Mouse (Mus musculus): ENCODE results near the gene Map1a. TPM values are rescaled to one million over a fixed set of nuclear protein-coding genes. Genes with fewer than 3 reads are reported as not detected.

The Map1a gene
- polyA plus RNA-seq, 1 experiment from 2014 or later = 3.2 TPM

GRCm38 (mm10) chr2:121289730-121290540, 535 bp downstream of the Map1a start:
- Histone ChIP-seq H3K4me2 (ENCODE audit: low read depth, low read length) (peak overlapping the region; percentile 94), H3K9me3 (replicated peaks; ENCODE audit: control insufficient read depth, low read length) (no peaks in the 10 kb centered on the region), H3K9ac (ENCODE audit: low read length) (peak overlapping the region; percentile 62), H3K27ac (ENCODE audit: low read length) (no peak overlapping the region), H3K27me3 (ENCODE audit: control insufficient read depth, insufficient read depth, low read length) (peaks cover 18% of the 10 kb centered on the region), H3K4me3 (replicated peaks; ENCODE audit: low read length) (peak overlapping the region; percentile 65), H3K36me3 (ENCODE audit: control insufficient read depth, insufficient read depth, low read length) (no peaks in the 10 kb centered on the region), H3K4me1 (ENCODE audit: control insufficient read depth, insufficient read depth, low read length) (peaks cover 20% of the 10 kb centered on the region)
- ATAC-seq (ENCODE audit: insufficient read depth, low FRiP score) = no peak; the same call in 1 of the 2 replicates
- 4% methylated on average over 36 of the region's 36 CpGs for WGBS

GRCm38 (mm10) chr2:121292316-121293013, 3.1 kb downstream of the Map1a start:
- Histone ChIP-seq H3K4me1 (ENCODE audit: control insufficient read depth, insufficient read depth, low read length) (peaks cover 35% of the 10 kb centered on the region), H3K4me2 (ENCODE audit: low read depth, low read length) (no peak overlapping the region), H3K27ac (ENCODE audit: low read length) (no peak overlapping the region), H3K36me3 (ENCODE audit: control insufficient read depth, insufficient read depth, low read length) (no peaks in the 10 kb centered on the region), H3K9ac (ENCODE audit: low read length) (no peak overlapping the region), H3K9me3 (replicated peaks; ENCODE audit: control insufficient read depth, low read length) (no peaks in the 10 kb centered on the region), H3K27me3 (ENCODE audit: control insufficient read depth, insufficient read depth, low read length) (peaks cover 18% of the 10 kb centered on the region), H3K4me3 (replicated peaks; ENCODE audit: low read length) (no peak overlapping the region)
- no peak for ATAC-seq (ENCODE audit: insufficient read depth, low FRiP score)
- WGBS = 64% methylated on average over 5 of the region's 5 CpGs

DNA sequence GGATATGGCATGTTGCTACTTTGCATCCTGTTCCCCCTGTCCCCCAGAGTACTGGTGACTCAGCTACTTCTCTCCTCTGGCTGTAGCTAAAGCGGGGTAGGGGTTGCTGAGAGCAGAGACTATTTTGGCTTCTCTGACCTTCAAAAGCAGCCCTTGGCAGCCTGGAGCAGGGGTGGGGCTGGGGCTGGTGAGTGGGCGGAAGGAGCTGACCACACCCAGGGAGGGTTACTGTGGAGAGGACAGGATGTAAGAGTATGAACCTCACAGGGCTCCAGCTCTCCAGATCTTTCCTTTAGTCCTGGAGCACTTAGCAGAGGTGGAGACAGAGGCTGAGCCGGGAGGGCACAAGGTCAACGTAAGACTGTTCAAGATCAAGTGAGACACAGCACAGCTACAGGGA, 4.8 kb downstream of the Map1a start:
- H3K4me3 ChIP-seq (replicated peaks; ENCODE audit: low read length) = peak overlapping the region; percentile 50
- H3K9me3 ChIP-seq (replicated peaks; ENCODE audit: control insufficient read depth, low read length) = no peaks in the 10 kb centered on the region
- peaks cover 14% of the 10 kb centered on the region for H3K27me3 ChIP-seq (ENCODE audit: control insufficient read depth, insufficient read depth, low read length)
- H3K36me3 ChIP-seq (ENCODE audit: control insufficient read depth, insufficient read depth, low read length) = no peaks in the 10 kb centered on the region
- peak overlapping the region; percentile 59 for H3K9ac ChIP-seq (ENCODE audit: low read length)
- H3K4me2 ChIP-seq (ENCODE audit: low read depth, low read length) = peak overlapping the region; percentile 52
- H3K4me1 ChIP-seq (ENCODE audit: control insufficient read depth, insufficient read depth, low read length) = peaks cover 38% of the 10 kb centered on the region
- peak; percentile 9; the same call in 1 of the 2 replicates for ATAC-seq (ENCODE audit: insufficient read depth, low FRiP score)
- H3K27ac ChIP-seq (ENCODE audit: low read length) = peak overlapping the region; percentile 42
- WGBS = 26% methylated on average over 4 of the region's 4 CpGs

- peak overlapping the region; percentile 52 for H3K4me2 ChIP-seq (ENCODE audit: low read depth, low read length)
- H3K9me3 ChIP-seq (replicated peaks; ENCODE audit: control insufficient read depth, low read length) = no peaks in the 10 kb centered on the region
- H3K4me3 ChIP-seq (replicated peaks; ENCODE audit: low read length) = peak overlapping the region; percentile 50
- peak overlapping the region; percentile 59 for H3K9ac ChIP-seq (ENCODE audit: low read length)
- no peaks in the 10 kb centered on the region; the same call in 1 of the 2 replicates for H3K36me3 ChIP-seq (ENCODE audit: control insufficient read depth, insufficient read depth, low read length)
- H3K4me1 ChIP-seq (ENCODE audit: control insufficient read depth, insufficient read depth, low read length) = peaks cover 32% of the 10 kb centered on the region
- 2% methylated on average over 18 of the region's 18 CpGs for WGBS
- peaks cover 8% of the 10 kb centered on the region for H3K27me3 ChIP-seq (ENCODE audit: control insufficient read depth, insufficient read depth, low read length)
- peak; percentile 84 for ATAC-seq (ENCODE audit: insufficient read depth, low FRiP score)
- H3K27ac ChIP-seq (ENCODE audit: low read length) = peak overlapping the region; percentile 61
Measured at GRCm38 (mm10) chr2:121294753-121295607, 5.6 kb downstream of the Map1a start.

DNA sequence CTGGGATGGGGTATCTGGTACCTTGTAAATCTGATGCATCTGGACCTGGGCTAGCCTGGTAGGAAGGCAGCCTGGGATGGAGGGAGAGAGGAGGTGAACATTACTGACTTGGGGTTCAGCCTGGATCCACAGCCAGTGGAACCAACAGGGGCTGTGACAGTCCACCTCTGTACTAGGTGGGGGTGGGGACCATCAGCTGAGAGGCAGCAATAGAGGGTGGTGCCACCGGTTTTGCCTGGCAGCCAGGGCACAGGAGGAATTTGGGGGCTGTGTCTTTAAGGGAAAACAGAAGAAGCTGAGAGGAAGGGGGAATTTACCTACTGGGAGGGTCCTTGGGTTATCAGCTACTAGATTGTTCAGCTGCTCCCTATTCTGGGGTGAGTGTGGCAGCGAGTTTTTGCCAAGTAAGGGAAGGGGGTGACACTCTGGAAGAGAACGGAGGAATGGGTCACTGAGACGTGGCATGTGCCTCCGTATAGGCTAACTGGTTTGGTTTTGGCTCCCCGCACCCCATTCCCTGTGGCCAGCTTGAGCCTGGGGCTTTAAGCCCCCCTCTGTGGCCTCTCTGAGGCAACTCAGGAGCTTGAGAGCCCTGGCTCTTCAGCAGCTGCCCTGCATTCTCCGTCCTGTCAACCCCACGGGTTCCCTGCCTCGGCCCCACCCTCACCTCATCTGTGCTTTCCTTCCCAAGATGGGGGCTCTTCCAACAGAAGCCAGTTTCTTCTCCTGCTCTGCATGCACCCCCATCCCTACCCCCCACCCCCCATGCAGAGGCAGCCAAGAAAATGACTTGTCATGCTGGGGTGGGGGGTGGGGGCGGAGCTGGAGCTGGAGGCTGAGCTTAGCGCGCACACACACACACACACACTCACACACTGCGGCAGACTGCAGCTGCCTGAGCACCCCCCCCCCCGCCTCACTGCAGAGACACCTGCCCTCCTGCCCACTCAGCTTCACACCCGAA, 6.5 kb downstream of the Map1a start:
- Histone ChIP-seq H3K27ac (ENCODE audit: low read length) (peak overlapping the region; percentile 61; the same call in 1 of the 2 replicates), H3K36me3 (ENCODE audit: control insufficient read depth, insufficient read depth, low read length) (no peaks in the 10 kb centered on the region; the same call in 1 of the 2 replicates), H3K9me3 (replicated peaks; ENCODE audit: control insufficient read depth, low read length) (no peaks in the 10 kb centered on the region), H3K9ac (ENCODE audit: low read length) (peak overlapping the region; percentile 59), H3K4me3 (replicated peaks; ENCODE audit: low read length) (peak overlapping the region; percentile 50), H3K4me1 (ENCODE audit: control insufficient read depth, insufficient read depth, low read length) (peaks cover 31% of the 10 kb centered on the region), H3K27me3 (ENCODE audit: control insufficient read depth, insufficient read depth, low read length) (no peaks in the 10 kb centered on the region), H3K4me2 (ENCODE audit: low read depth, low read length) (peak overlapping the region; percentile 52)
- 1% methylated on average over 15 of the region's 15 CpGs for WGBS
- ATAC-seq (ENCODE audit: insufficient read depth, low FRiP score) = peak; percentile 10

DNA sequence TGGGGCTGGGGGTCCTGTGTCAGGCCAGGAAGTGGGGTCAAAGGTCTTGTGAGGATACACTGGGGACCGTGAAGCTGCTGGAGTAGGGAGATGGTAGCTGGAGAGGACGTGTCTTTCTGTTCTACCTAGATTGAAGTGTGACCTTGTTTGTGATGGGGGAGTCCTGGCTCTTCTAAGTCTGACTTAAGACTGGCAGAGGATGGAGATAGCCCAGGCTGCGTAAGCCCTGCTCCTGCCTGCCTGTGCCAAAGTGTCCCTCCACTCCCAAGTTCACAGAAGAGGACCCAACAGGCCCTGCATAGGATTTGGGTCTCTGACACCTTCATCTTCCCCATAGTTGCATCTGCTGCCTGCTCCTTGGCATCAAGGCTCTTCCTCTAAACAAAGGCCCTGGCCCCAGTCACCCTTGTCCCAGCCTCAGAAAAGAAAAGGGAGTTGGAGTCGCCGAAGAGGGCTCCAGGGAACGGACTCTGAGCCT, 7.4 kb downstream of the Map1a start:
- Histone ChIP-seq H3K4me1 (ENCODE audit: control insufficient read depth, insufficient read depth, low read length) (peaks cover 31% of the 10 kb centered on the region), H3K27me3 (ENCODE audit: control insufficient read depth, insufficient read depth, low read length) (no peaks in the 10 kb centered on the region), H3K27ac (ENCODE audit: low read length) (no peak overlapping the region), H3K9ac (ENCODE audit: low read length) (peak overlapping the region; percentile 59), H3K4me3 (replicated peaks; ENCODE audit: low read length) (peak overlapping the region; percentile 50), H3K4me2 (ENCODE audit: low read depth, low read length) (peak overlapping the region; percentile 52), H3K9me3 (replicated peaks; ENCODE audit: control insufficient read depth, low read length) (no peaks in the 10 kb centered on the region), H3K36me3 (ENCODE audit: control insufficient read depth, insufficient read depth, low read length) (no peaks in the 10 kb centered on the region; the same call in 1 of the 2 replicates)
- no peak for ATAC-seq (ENCODE audit: insufficient read depth, low FRiP score)
- WGBS = 26% methylated on average over 6 of the region's 6 CpGs

- no peak overlapping the region for H3K4me3 ChIP-seq (replicated peaks; ENCODE audit: low read length)
- H3K9ac ChIP-seq (ENCODE audit: low read length) = no peak overlapping the region; the same call in 1 of the 2 replicates
- no peaks in the 10 kb centered on the region for H3K27me3 ChIP-seq (ENCODE audit: control insufficient read depth, insufficient read depth, low read length)
- H3K36me3 ChIP-seq (ENCODE audit: control insufficient read depth, insufficient read depth, low read length) = no peaks in the 10 kb centered on the region; the same call in 1 of the 2 replicates
- WGBS = 26% methylated on average over 9 of the region's 9 CpGs
- peaks cover 31% of the 10 kb centered on the region for H3K4me1 ChIP-seq (ENCODE audit: control insufficient read depth, insufficient read depth, low read length)
- H3K9me3 ChIP-seq (replicated peaks; ENCODE audit: control insufficient read depth, low read length) = no peaks in the 10 kb centered on the region
- peak overlapping the region; percentile 16; the same call in 1 of the 2 replicates for H3K4me2 ChIP-seq (ENCODE audit: low read depth, low read length)
- H3K27ac ChIP-seq (ENCODE audit: low read length) = no peak overlapping the region
- ATAC-seq (ENCODE audit: insufficient read depth, low FRiP score) = no peak
Measured at GRCm38 (mm10) chr2:121297701-121298100, 8.3 kb downstream of the Map1a start.

GRCm38 (mm10) chr2:121298131-121298530, 8.7 kb downstream of the Map1a start:
- no peak overlapping the region for H3K4me3 ChIP-seq (replicated peaks; ENCODE audit: low read length)
- peaks cover 31% of the 10 kb centered on the region for H3K4me1 ChIP-seq (ENCODE audit: control insufficient read depth, insufficient read depth, low read length)
- H3K36me3 ChIP-seq (ENCODE audit: control insufficient read depth, insufficient read depth, low read length) = no peaks in the 10 kb centered on the region; the same call in 1 of the 2 replicates
- no peaks in the 10 kb centered on the region for H3K9me3 ChIP-seq (replicated peaks; ENCODE audit: control insufficient read depth, low read length)
- no peaks in the 10 kb centered on the region for H3K27me3 ChIP-seq (ENCODE audit: control insufficient read depth, insufficient read depth, low read length)
- no peak overlapping the region for H3K27ac ChIP-seq (ENCODE audit: low read length)
- ATAC-seq (ENCODE audit: insufficient read depth, low FRiP score) = no peak
- H3K4me2 ChIP-seq (ENCODE audit: low read depth, low read length) = peak overlapping the region; percentile 16; the same call in 1 of the 2 replicates
- WGBS = 18% methylated on average over 8 of the region's 8 CpGs
- no peak overlapping the region for H3K9ac ChIP-seq (ENCODE audit: low read length)

All from stomach, embryonic 16.5 days (tissue).